Mouse (Mus musculus) brain, embryonic 14.5 days (tissue): ENCODE results near the gene Pml.

Source experiments
- CTCF ChIP-seq: fragments of 200-500 bp; IDR thresholded peaks from 2 replicates; pipeline ENCODE4 v1.5.1; 2012; ENCODE audit warnings: inconsistent platforms, mild to moderate bottlenecking, moderate library complexity, borderline replicate concordance; ENCODE audit not compliant: insufficient read depth, insufficient read length; ENCODE audit errors: extremely low read depth
- POLR2A ChIP-seq: fragments of 200-500 bp; IDR thresholded peaks from 2 replicates; pipeline ENCODE4 v1.6.1; 2012; ENCODE audit warnings: mild to moderate bottlenecking, inconsistent platforms, borderline replicate concordance; ENCODE audit not compliant: poor library complexity, insufficient read depth, insufficient read length, severe bottlenecking; ENCODE audit errors: extremely low read depth

DNA sequence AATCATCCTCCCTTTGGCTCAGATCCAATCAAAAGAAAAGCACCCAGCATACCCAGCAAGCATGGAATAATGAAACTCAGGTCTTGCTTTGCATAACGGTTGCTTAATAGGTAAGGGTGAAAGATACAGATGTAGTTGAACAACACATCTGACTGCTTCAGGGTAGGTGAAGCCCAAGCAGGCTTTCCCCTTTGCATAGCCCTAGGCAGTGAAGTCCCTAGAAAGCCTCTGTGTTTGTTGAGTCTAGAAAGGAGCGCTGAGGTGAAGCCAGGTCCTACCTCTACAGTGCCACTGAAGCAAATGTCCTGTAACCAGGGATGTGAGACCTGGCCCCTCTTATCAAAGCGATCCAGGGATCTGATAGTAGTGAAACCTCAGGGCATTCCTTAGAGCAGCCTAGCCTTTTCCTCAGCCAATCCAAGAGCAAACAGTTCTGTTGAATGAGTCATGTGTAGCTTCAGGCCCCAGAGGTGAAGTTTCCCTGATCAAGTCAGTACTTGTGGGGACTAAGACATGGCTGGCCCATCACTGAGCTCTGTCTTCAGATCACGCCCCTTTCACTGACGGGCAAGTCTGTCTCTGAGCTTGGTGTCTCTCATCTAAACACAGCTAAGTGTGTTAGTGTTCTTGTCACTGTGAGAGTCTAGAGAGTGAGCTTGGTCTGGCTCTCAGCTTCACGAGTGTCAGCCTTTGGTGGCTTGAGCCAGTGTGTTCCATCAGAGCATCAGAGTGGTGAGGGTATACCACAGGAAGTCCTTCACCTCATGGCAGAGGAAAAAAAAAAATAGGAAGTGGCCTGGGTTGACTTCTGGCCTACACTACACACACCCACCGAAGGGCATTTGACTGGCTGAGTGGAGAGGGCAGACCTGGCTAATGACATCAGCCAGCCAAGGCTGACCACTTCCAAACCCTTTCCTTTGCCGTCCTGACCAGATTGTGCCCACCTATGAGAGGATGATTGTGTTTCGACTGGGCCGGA lies 6.4 kb upstream of the Pml start:
- no peak for TF ChIP-seq CTCF
- no peak for TF ChIP-seq POLR2A
